Mouse (Mus musculus) A20 (cell line): ENCODE measurements at regions not wholly inside any gene's neighbourhood (a gene's known extent, or its start where the extent isn't known, plus 50 kb on each side); places are given as distances from the start of the nearest gene placed in this dataset.

Source experiments
- DNase-seq: peaks from one replicate; pipeline ENCODE4 v3.0.0-alpha.2; 2011; ENCODE audit warnings: low read depth, low spot score

- no peak for DNase-seq
Observed at GRCm38 (mm10) chr12:26903073-26903893, 434.3 kb downstream of the Cmpk2 start.

- no peak for DNase-seq
Observed at GRCm38 (mm10) chr12:26891190-26891589, 422.2 kb downstream of the Cmpk2 start.

GRCm38 (mm10) chr12:26886635-26887014 is 417.6 kb downstream of the Cmpk2 start:
- no peak for DNase-seq

- no peak for DNase-seq
Observed at GRCm38 (mm10) chr12:26885831-26886634, 417.0 kb downstream of the Cmpk2 start.

- no peak for DNase-seq
Observed at GRCm38 (mm10) chr12:26885083-26885482, 416.1 kb downstream of the Cmpk2 start.

GRCm38 (mm10) chr12:26884156-26884555 is 415.2 kb downstream of the Cmpk2 start:
- DNase-seq, result no peak

- DNase-seq, result no peak
Observed at GRCm38 (mm10) chr12:26877691-26878121, 408.7 kb downstream of the Cmpk2 start.

- DNase-seq, result no peak
Observed at GRCm38 (mm10) chr12:26877284-26877683, 408.3 kb downstream of the Cmpk2 start.

GRCm38 (mm10) chr12:26872466-26872865 is 403.5 kb downstream of the Cmpk2 start:
- no peak for DNase-seq

GRCm38 (mm10) chr12:26867731-26868130 is 398.7 kb downstream of the Cmpk2 start:
- DNase-seq, result no peak

- DNase-seq, result no peak
Observed at GRCm38 (mm10) chr12:26855091-26855516, 386.1 kb downstream of the Cmpk2 start.

- no peak for DNase-seq
Observed at GRCm38 (mm10) chr12:26844917-26845316, 375.9 kb downstream of the Cmpk2 start.

GRCm38 (mm10) chr12:26842696-26843095 is 373.7 kb downstream of the Cmpk2 start:
- no peak for DNase-seq

- no peak for DNase-seq
Observed at GRCm38 (mm10) chr12:26821257-26821968, 352.4 kb downstream of the Cmpk2 start.

GRCm38 (mm10) chr12:26817866-26818265 is 348.9 kb downstream of the Cmpk2 start:
- no peak for DNase-seq

GRCm38 (mm10) chr12:26815771-26816170 is 346.8 kb downstream of the Cmpk2 start:
- no peak for DNase-seq

- DNase-seq, result no peak
Observed at GRCm38 (mm10) chr12:26810565-26811177, 341.7 kb downstream of the Cmpk2 start.

GRCm38 (mm10) chr12:26809670-26810069 is 340.7 kb downstream of the Cmpk2 start:
- DNase-seq, result no peak

GRCm38 (mm10) chr12:26802542-26802941 is 333.5 kb downstream of the Cmpk2 start:
- DNase-seq, result no peak

GRCm38 (mm10) chr12:26799310-26799709 is 330.3 kb downstream of the Cmpk2 start:
- DNase-seq, result no peak

GRCm38 (mm10) chr12:26796367-26796766 is 327.4 kb downstream of the Cmpk2 start:
- no peak for DNase-seq
